In genomic region chr19:5575336-5575735, GRCm38 (mm10) we compare ENCODE assay signal across 23 mouse cellular contexts. TPM values are rescaled to one million over a fixed set of nuclear protein-coding genes. Genes with fewer than 3 reads are reported as not detected.
DNase-seq lines count a peak whose midpoint lies in the region; ATAC-seq and TF ChIP-seq lines count a peak whose summit lies in the region.
"Had no signal": no experiment of that assay in that cellular context is flagged by ENCODE, and none has a peak within 500 bp of the region (broad histone marks: within the 10 kb centered on the region; RNA-seq: fewer than 3 reads in every experiment).

No protein-coding gene starts in this region.

- H3K9ac ChIP-seq in liver, postnatal 0 days (replicated peaks): no peak overlapping the region
- H3K9ac ChIP-seq in liver, embryonic 12.5 days: no peak overlapping the region
- H3K9ac ChIP-seq: embryonic facial prominence, embryonic 12.5 days; forebrain, embryonic 13.5 days; forebrain, embryonic 15.5 days; forebrain, postnatal 0 days had no signal

- no peak overlapping the region for H3K4me2 ChIP-seq in liver, postnatal 0 days (ENCODE audit: low read depth, low read length)
- H3K4me2 ChIP-seq in liver, embryonic 12.5 days: no peak overlapping the region
- H3K4me2 ChIP-seq: embryonic facial prominence, embryonic 12.5 days; forebrain, embryonic 13.5 days; forebrain, embryonic 15.5 days had no signal

- no peak for TF ChIP-seq CTCF in liver, postnatal 0 days (IDR thresholded peaks at IDR 0.05; ENCODE audit: low read depth)

- no peak overlapping the region for H3K27ac ChIP-seq in liver, postnatal 0 days (ENCODE audit: low read depth)
- no peak overlapping the region for H3K27ac ChIP-seq in liver, embryonic 12.5 days
- H3K27ac ChIP-seq: embryonic facial prominence, embryonic 10.5 days; embryonic facial prominence, embryonic 12.5 days; forebrain, embryonic 13.5 days; forebrain, embryonic 15.5 days had no signal

- peaks cover 9% of the 10 kb centered on the region for H3K36me3 ChIP-seq in liver, postnatal 0 days (replicated peaks; ENCODE audit: insufficient read depth, low read length)
- H3K36me3 ChIP-seq in liver, embryonic 12.5 days: peaks cover 10% of the 10 kb centered on the region
- H3K36me3 ChIP-seq: embryonic facial prominence, embryonic 10.5 days; embryonic facial prominence, embryonic 12.5 days; forebrain, embryonic 15.5 days had no signal

- WGBS in liver, postnatal 0 days (ENCODE audit: insufficient replicate concordance): 70% methylated on average over 1 of the region's 1 CpGs
- 78% methylated on average over 1 of the region's 1 CpGs for WGBS in liver, embryonic 12.5 days (ENCODE audit: insufficient replicate concordance)

- ATAC-seq in liver, postnatal 0 days: 0 out of 2 replicates have a peak, but pooled peaks have one; percentile 37
- ATAC-seq in liver, embryonic 12.5 days: no peak
- ATAC-seq: activated CD4-positive, CD25-positive, alpha-beta regulatory T cell, adult 4 months; CD4-positive, CD25-positive, alpha-beta regulatory T cell, adult 4 months; forebrain, embryonic 13.5 days; forebrain, embryonic 15.5 days; forebrain, postnatal 0 days; Patski had no signal

- no peak overlapping the region for H3K4me3 ChIP-seq in liver, postnatal 0 days (ENCODE audit: low read depth, low read length)
- no peak overlapping the region for H3K4me3 ChIP-seq in liver, embryonic 12.5 days
- H3K4me3 ChIP-seq: embryonic facial prominence, embryonic 10.5 days; embryonic facial prominence, embryonic 12.5 days; forebrain, embryonic 13.5 days; forebrain, embryonic 15.5 days had no signal

- no peaks in the 10 kb centered on the region for H3K9me3 ChIP-seq in liver, postnatal 0 days (ENCODE audit: low read length)
- no peaks in the 10 kb centered on the region for H3K9me3 ChIP-seq in liver, embryonic 12.5 days (replicated peaks)
- H3K9me3 ChIP-seq: embryonic facial prominence, embryonic 10.5 days; embryonic facial prominence, embryonic 12.5 days; forebrain, embryonic 13.5 days; forebrain, embryonic 15.5 days; G1E had no signal

- no peak; the same call in 1 of the 2 replicates for TF ChIP-seq EP300 in liver, postnatal 0 days (IDR thresholded peaks at IDR 0.05; ENCODE audit: low read depth)

- DNase-seq in kidney, adult 9 months: peak; percentile 63
- DNase-seq in kidney, postnatal 14 days: no peak
- DNase-seq in liver, postnatal 0 days: no peak
- DNase-seq in lung, postnatal 14 days: no peak
- DNase-seq: adrenal gland, adult 8-10 months; adrenal gland, postnatal 14 days; adrenal gland, postnatal 36 days; B cell, adult 2 months; cerebellum, adult 11-12 months; cerebellum, adult 2 months; cerebellum, adult 9-10 months; cerebellum, postnatal 10 days; cerebellum, postnatal 25 days; forebrain, postnatal 0 days had no signal

- H3K4me1 ChIP-seq in liver, postnatal 0 days (ENCODE audit: insufficient read depth): peaks cover 6% of the 10 kb centered on the region
- peaks cover 9% of the 10 kb centered on the region for H3K4me1 ChIP-seq in liver, embryonic 12.5 days
- H3K4me1 ChIP-seq: embryonic facial prominence, embryonic 10.5 days; embryonic facial prominence, embryonic 12.5 days; forebrain, embryonic 13.5 days; forebrain, embryonic 15.5 days had no signal

- H3K27me3 ChIP-seq in liver, postnatal 0 days (ENCODE audit: insufficient read depth, low read length): no peaks in the 10 kb centered on the region
- H3K27me3 ChIP-seq in liver, embryonic 12.5 days (replicated peaks): peaks cover 9% of the 10 kb centered on the region; the same call in 1 of the 2 replicates
- H3K27me3 ChIP-seq: forebrain, embryonic 13.5 days; forebrain, embryonic 15.5 days had no signal

RNA-seq across cellular contexts. Expression of gene Ap5b1, which starts 7.5 kb away (rescaled TPM):
- 3.1 and 3.4 TPM in 2 replicates for polyA plus RNA-seq in liver, postnatal 0 days (2015; fragmentation: Nextera tagmentation; extraction: Ambion mirVana)
- 3.4 and 3.5 TPM in 2 replicates for polyA plus RNA-seq in liver, embryonic 12.5 days (2016; fragmentation: Nextera tagmentation; extraction: Ambion mirVana)

RNA-seq across cellular contexts. Expression of gene Ovol1, which starts 14.9 kb away (rescaled TPM):
- polyA plus RNA-seq in liver, postnatal 0 days (2015; fragmentation: Nextera tagmentation; extraction: Ambion mirVana): 0.06 TPM in 1 of 2 replicates, not detected in the other
- not detected in 2 replicates for polyA plus RNA-seq in liver, embryonic 12.5 days (2016; fragmentation: Nextera tagmentation; extraction: Ambion mirVana)
- polyA plus RNA-seq: activated CD4-positive, CD25-positive, alpha-beta regulatory T cell, adult 4 months; CD4-positive, CD25-positive, alpha-beta regulatory T cell, adult 4 months; cerebellum, adult 2 months; forebrain, embryonic 15.5 days; G1E had no signal

RNA-seq across cellular contexts. Expression of gene Rnaseh2c, which starts 26.3 kb away (rescaled TPM):
- 78.4 and 79.1 TPM in 2 replicates for polyA plus RNA-seq in liver, postnatal 0 days (2015; fragmentation: Nextera tagmentation; extraction: Ambion mirVana)
- polyA plus RNA-seq in liver, embryonic 12.5 days (2016; fragmentation: Nextera tagmentation; extraction: Ambion mirVana): 171 and 177 TPM in 2 replicates

RNA-seq across cellular contexts. Expression of gene Kat5, which starts 34.7 kb away (rescaled TPM):
- polyA plus RNA-seq in liver, postnatal 0 days (2015; fragmentation: Nextera tagmentation; extraction: Ambion mirVana): 15.1 and 15.8 TPM in 2 replicates
- polyA plus RNA-seq in liver, embryonic 12.5 days (2016; fragmentation: Nextera tagmentation; extraction: Ambion mirVana): 24.9 and 26.8 TPM in 2 replicates
